Mouse (Mus musculus) E14TG2a.4 (cell line): Measurements from ENCODE around the gene Wnt4.

Experiments
- CTCF ChIP-seq: conservative IDR thresholded peaks from 2 replicates; pipeline ENCODE4 v1.5.1; 2014; ENCODE audit warnings: low read length
- POU5F1 ChIP-seq: IDR thresholded peaks from 2 replicates; pipeline ENCODE4 v1.6.1; 2014; ENCODE audit warnings: low read length, borderline replicate concordance

DNA sequence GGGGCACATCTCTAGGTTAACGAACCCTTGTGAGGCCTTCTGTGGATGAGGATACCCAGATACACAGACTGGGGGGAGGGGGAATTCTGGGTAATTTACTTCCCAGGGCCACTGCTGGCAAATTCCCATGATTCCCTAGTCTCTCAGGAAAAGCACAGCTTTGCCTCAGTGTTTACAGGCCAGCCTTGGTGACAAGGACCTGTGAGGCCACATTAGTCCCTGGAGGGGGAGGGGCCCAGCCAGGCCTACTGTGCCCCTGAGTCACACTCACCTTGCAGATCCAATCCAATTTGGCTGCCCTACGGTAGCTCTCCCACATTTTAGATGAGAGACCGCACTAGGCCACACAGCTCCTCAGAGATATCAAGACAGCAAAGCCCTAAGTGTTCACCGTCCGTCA is 12.2 kb upstream of the Wnt4 start:
- TF ChIP-seq CTCF (no peak), POU5F1 (no peak)
